Mouse (Mus musculus): Measurements from ENCODE around the gene Prpf40b.
"Not testable (repeated sequence)": the region's sequence is repeated elsewhere in the genome, so short reads cannot be mapped to it uniquely, and the experiment has no call there.

The Prpf40b gene

DNA sequence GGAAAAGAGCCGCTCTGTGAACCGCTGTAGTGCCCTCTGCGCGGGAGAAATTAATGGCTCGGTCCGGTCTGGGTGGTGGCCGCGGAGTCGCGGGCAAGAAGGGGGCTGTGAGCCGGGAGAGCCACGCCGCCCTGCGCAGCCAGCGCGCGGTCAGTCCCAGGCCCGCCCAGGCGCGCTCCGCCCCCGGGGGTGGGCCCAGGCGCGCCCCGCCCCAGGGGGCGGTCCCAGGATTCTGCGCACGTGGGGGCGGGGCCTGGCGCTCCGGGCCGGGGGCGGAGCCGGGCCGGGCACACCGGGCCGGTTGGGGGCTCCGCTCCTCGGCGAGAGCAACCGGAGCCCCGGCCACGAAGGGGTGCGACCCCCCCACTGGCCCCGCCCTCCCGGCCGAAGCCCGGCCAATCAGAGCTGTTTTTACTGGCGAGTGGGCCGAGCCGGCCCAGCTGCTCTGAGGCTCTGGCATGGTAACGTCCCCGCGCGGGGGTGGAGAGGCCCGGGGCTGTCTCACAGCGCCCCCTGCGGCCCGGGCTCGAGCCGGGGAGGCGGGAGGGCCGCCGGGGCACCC lies at the start of gene Prpf40b:
TSS of gene Prpf40b (plus strand) at position 275 of the 562 bp plus-strand sequence.
- DNase-seq, result peak; percentile 96

DNA sequence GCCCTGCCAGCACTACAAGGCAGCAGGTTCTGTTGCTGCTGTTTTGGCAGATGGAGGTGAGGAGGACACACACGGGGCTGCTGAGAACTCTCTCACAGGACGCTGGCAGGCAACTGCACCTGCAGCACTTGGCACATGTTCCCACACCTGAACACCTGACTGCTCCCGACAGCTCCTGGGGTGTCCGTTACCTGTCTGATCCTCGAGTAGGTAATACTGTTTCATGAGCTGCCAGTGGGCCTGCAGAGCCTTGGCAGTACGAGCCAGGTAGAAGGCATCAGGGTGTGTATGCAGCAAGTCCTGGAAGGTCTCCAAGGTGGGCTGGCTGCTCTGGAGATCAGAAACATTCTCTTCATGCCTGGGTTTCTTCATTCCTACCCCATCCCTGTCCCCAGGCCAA lies 48.2 kb upstream of the Prpf40b start:
- DNase-seq, result peak; percentile 73

DNA sequence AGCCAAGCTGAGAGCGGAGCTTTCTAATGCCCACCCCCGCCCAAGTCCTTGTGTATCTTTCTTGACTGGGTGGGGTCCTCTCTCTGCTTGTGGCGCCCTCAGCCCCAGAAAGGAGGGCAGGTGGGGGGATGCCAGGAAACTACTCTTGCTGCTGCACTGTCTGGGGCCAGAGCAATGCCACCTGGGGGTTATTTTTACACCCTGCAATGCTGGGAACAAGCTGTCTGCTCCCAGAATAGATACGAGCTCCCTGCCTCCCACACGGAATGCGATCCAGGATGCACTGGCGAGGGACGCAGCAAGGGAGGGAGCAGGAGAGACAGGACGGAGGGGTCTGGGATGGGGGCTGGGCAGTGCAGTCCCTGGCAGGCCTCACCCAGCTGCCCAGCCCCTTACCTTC lies 45.9 kb upstream of the Prpf40b start:
- peak; percentile 56 for DNase-seq

GRCm38 (mm10) chr15:99249938-99250337 lies 44.9 kb upstream of the Prpf40b start:
- peak; percentile 41 for DNase-seq

DNA sequence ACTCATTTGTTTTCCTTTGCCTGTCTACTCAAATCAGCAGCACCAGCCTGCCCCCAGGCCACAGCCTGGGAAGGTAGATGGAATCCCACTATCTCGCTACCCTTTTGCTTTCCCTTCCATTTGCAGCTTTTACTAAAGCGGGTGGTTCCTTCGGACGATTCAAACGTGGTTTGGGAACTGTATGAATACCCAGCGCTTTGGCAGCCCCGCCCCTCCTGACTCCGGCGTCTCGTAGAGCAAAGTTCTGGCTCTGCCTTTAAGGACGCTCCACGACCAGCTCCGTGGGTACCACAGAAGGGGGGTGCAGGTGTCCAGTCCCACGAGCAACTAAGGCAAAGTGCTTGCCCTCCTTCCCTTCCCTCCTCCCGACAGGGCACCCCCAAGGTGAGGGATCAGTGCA lies 43.8 kb upstream of the Prpf40b start:
- peak; percentile 58 for DNase-seq

DNA sequence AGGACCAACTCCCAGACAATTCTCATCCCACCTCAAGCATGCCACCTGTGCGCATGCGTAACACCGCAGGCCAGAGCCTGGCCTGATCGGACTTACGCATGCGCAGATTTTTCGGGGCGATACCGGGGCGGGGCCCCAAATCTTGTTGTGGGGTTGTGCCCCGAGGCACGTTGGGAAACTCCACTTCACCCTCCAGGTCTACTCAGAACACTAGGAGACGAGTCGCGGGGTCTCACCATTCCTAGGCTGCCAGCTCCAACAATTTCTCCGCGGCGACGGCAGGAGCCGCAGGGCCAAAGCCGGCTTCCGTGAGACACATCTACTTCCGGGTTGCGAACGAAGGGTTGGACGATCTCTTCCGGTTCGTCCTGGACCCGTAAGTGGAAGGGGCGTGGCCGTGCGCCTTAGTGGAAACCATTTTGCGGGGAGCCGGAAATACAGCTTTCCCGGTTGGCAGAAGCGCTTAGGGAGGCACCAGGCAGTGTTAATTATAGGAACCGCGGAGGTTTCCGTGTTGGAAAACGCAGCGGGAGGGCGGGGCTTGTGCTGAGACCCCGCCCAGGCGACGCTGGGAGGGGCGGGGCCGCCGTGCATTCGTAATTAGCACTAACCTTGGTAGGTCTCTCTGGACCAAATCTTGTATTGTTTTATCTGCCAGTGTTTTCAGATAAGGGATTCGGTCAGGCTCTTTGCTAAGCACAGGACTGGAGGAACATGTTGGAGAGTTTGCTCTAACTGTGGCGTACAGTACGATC lies 43.1 kb upstream of the Prpf40b start, which contains the start of gene Mcrs1:
TSS of gene Mcrs1 (minus strand) at position 336 of the 755 bp plus-strand sequence.
- DNase-seq, result peak; percentile 99

GRCm38 (mm10) chr15:99252381-99253174 lies 42.3 kb upstream of the Prpf40b start:
- DNase-seq, result no peak

- not testable (repeated sequence) for DNase-seq
Measured at GRCm38 (mm10) chr15:99253175-99253479, 41.8 kb upstream of the Prpf40b start.

DNA sequence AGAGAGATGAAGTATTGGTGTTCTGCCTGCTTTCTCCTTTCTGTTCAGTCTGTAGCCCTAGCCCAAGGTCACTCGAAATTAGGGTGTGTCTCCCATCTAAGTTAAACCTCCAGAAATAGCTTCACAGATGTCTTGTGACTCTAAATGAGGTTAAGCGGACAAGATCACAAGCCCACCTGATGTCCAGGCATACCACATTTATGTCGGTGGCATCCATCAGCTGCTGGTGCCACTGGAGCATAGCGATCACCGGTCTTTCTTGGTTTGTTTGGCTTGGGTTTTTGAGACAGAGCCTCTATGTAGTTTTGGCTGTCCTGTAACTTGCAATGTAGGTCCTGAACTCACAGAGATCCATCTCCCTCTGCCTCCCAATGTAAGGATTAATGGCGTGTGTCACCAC lies 41.1 kb upstream of the Prpf40b start:
- no peak for DNase-seq

DNA sequence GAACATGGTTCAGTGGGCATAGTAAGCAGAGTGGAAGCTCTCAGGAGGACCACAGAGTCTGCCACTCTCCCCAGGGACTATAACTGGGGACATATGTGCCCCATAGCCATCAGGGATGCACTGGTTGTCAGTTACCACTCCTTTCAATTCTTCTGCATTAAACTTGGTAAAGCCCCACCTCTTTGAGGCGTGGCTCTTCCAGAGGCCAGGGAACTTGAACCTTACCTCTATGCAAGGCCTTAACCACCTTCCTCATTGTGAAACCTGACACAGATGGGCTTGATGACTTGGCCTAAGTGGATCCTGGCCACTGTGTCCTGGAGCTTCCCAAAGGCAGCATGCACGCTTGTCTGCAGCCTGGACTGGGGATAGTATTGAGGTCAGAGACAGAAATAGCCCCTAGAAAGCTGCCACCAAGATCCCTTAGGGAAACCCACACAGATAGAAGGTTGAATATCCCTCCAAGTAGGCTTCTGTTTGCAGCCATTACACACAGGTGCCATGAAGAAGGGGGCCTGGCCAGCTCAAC lies 40.3 kb upstream of the Prpf40b start:
- no peak for DNase-seq

DNA sequence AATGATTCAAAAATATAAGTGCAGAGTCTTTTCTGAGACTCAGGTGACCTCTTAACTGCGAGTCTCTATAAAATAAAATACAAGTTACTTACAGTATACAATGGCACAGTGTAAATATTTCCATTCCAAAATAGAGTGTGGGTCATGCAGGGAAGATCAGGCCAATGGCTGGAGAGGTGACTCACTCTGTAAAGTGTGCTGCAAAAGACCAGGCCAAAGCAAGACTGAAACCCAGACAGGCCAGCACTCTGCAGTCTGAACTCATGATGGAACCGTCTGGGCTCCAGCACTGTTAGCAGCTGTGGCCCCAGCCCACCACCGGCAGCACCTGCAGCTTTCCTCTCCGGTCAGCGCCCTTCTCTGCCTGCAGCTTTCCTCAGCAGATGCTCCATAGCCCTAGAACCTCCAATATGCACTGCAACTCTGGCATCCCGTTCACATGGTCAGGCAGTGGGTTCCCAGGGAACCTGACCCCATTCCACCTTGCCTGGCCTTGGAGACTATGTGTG lies 39.6 kb upstream of the Prpf40b start:
- DNase-seq, result no peak

- no peak for DNase-seq
Measured at GRCm38 (mm10) chr15:99259167-99259729, 35.6 kb upstream of the Prpf40b start.

GRCm38 (mm10) chr15:99259730-99260252 lies 35.1 kb upstream of the Prpf40b start:
- no peak for DNase-seq

GRCm38 (mm10) chr15:99262702-99263101 lies 32.2 kb upstream of the Prpf40b start:
- DNase-seq, result no peak

DNA sequence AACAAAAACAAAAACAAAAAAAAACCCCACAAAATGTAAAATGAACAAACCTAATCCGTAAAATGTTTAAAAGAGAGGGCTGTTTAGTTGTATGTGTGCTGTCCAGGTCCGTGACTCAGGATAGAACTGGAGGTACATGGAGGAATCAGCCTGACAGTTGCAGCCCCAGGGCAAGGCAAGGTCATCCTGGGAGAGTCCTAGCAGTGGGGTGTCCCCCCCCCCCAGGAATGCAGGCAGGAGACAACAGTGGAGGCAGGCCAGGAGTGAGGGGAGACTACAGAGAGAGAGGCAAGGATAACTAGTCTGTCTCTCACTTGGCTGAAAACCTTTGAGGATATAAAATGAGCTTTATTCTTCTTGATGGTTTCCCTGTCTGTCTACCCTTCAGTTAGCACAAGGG lies 30.5 kb upstream of the Prpf40b start:
- DNase-seq, result no peak

DNA sequence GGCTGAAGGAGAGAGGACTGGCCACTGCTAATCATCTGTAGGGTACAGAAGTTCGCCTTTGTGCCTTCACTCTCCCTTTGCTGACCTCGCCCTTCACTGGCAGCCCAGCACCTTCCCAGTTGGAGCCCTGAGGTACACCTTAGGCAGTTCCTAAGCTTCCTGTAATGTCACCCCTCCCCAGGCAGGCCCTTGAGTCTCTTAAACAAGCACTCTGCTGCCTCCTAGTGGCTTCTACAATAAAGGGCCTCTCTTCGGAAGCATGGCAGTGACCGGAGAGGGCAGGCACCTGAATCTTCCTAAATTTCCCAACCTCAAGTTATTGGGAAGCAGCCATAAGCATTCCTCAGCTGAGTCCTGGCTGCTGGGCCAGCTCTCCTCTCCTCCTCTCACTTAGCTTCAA lies 29.2 kb upstream of the Prpf40b start:
- peak; percentile 58 for DNase-seq

GRCm38 (mm10) chr15:99276095-99276494 lies 18.8 kb upstream of the Prpf40b start:
- DNase-seq, result no peak

DNA sequence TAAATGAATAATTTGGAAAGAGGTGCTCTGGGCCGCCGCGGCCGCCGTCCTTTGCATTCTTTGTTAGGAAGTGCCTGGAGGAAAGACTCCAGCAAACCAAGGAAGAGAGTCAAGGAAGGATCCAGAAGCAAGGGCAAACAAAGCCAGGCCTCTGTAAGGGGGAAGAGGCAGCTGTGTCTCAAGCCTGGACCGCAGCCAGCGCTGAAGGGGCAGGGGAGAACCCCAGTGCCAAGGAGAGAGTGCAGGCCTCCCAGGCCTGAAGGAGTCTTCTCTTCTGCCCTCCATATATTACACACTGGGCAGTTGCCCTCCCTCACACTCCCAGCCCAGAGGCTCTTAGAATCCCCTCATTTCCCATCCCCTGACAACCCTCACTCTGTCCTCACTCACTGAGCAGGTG lies 16.6 kb upstream of the Prpf40b start:
- DNase-seq, result no peak

- no peak for DNase-seq
Measured at GRCm38 (mm10) chr15:99283456-99283855, 11.4 kb upstream of the Prpf40b start.

DNA sequence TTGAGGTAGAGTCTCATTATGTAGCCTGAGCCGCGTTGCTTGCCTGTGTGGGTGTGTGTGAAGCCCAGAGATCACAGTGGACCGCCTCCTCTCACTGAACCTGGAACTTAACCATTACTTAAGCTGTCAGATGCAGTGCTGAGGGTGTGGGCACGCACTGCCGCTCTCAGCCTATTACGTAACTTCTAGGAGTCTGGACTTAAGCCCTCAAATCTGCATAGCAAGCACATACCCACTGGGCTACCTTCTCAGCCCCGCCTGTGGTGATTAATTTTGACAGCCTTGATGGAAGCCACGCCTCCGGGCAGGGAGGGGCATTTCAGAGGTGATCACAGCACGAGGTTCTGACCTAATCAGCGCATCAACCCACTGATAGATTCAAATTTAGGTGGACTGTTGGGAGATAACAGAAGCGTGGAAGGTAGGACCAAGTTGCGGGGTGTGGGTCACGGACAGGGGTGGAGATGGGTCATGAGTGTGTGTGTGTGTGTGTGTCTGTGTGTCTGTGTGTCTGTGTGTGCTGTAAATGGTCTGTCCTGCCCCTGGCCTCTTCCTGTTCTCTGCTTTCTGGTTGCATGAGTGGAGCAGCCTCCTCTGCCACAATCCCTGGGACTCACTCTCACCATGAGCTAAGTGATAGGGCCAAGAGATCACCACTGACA lies 10.2 kb upstream of the Prpf40b start:
- no peak for DNase-seq

- no peak for DNase-seq
Measured at GRCm38 (mm10) chr15:99285189-99285535, 9.7 kb upstream of the Prpf40b start.

DNA sequence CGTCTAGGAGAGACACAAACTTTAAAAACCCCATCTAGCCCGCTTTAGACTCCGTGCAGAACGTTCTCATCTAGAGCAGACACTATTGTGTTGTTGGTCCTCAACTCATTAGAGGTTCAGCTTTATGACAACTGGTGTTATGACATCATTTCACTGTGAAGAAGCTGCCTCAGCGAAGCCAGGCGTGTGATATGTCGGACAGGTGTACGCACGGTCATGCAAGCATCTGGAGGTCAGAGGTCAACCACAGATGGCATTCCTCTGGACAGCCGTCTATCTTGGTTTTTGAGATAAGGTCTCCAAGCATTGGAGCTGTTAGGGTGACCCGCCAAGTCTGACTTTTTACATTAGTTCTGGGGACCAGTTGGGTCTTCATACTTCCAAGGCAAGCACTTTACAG lies 4.3 kb upstream of the Prpf40b start:
- DNase-seq, result no peak
